Mouse (Mus musculus) left cerebral cortex, postnatal 4 days (tissue): Measurements from ENCODE around the gene Capn11. TPM values are rescaled to one million over a fixed set of nuclear protein-coding genes. Genes with fewer than 3 reads are reported as not detected.

Experiments used
- DNase-seq: peaks from one replicate; pipeline ENCODE4 v3.0.0-alpha.2; 2022
- intact Hi-C: fragments of 180-260 bp; cut with DNase I; formaldehyde crosslinking; loops from one replicate; pipeline ENCODE4 v1.15.1; 2025
- total RNA-seq, 2 experiments: library from RNA; stranded (reverse); gene quantifications; 2 replicates each; pipeline ENCODE4 v1.2.3; 2021

Gene Capn11
- total RNA-seq, 2 experiments from 2014 or later: 0.14 to 3.6 TPM

DNA sequence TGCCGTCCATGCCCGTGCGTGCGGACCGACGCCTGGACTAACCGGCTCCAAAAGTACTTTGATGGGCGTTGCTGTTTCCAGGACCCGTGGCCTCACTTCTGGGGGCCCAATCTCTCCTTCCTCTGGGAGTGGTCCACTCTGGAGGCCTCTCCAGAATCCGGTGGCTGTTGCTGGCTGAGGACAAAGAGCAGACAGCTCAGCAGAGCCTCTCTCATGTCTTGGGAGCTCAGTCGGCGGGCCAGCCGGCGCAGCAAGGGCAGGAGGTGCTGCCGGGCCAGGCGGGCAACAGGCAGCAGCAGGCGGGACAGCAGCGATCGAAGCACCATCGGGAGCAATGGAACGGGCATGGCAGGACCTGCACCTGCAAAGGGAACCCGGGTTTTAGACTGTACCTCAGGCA is 57.8 kb downstream of the Capn11 start:
- DNase-seq: no peak
- intact Hi-C loops: no loop called here

DNA sequence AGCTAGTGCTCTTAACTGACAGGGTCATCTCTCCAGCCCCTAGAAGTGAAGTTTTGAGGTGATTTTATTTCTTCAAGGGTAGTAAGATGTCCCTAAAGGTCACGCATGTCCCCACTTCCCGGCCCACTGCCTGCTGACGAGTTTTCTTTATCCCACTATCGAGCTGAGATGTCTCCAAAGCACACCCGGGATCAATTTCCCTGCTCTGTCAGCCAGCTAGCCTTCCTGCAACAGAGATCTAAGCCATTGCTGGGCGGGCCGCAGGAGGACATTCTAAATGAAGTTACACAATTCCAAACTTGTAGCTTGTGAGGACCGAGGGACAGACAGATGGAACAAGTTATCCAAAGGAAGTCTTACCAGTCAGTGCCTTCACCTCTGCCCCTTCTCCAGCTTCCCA is 58.9 kb downstream of the Capn11 start:
- intact Hi-C loops: no loop called here

DNA sequence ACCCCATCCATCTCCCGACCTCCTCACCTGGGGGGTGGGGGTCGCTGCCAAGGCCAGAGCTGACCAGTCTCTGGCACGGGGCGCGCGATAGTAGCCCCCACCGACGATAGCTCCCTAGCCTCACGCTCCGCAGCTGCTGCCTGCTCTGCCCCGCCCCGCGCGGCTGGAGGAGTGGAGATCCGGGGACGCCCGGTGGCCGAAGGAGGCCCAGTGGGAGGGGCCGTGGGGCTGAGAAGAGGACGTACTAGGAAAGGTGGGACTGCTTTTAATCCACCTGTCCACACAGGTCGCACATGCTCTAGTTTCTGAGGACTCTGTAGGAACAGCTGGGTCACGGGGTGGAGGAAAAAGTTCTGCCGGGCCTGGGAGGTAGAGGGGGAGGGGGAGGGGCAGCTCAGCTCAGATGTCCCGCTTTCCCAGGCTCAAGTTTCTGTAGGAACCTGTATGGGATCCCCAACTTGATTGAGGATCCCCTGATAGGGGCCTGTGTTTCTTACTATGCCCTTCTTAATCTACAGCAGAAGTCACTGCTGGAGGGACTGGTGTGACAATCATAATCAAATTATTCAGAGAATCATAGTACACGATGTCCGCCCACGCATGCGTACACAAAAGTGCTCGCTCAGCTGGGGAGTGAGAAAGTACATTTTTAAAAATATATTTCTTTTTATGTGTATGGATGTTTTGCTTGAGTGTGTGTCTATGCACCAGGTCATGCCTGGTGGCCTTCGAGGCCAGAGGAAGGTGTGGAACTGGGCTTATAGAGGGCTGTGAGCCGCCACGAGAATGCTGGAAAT is 59.5 kb downstream of the Capn11 start, which contains the start of gene Slc29a1:
Slc29a1 (minus strand) TSS at position 161 of the 797 bp plus-strand sequence.
- DNase-seq: peak; percentile 77
- intact Hi-C loops: no loop called here

More for the DNA sequence above, 58.9 kb downstream of the Capn11 start:
- no peak for DNase-seq

DNA sequence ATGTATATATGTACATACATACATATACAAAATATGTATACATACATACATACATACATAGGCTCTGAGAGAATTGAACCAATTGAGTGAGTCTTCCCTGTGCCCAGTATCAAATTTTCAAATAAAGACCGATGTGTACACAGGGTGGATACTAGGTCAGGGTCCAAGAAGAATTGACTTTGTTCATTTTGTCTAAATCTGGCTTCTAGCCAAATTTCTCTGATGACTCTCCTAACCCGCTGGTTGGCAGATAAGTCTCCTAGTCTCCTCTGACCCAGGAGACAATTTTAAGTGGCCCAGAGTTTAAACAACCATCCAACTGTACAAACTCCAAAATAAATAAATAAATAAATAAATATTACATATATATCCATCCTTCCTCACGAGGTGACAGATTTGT is 60.2 kb downstream of the Capn11 start:
- intact Hi-C loops: no loop called here
- DNase-seq: no peak

DNA sequence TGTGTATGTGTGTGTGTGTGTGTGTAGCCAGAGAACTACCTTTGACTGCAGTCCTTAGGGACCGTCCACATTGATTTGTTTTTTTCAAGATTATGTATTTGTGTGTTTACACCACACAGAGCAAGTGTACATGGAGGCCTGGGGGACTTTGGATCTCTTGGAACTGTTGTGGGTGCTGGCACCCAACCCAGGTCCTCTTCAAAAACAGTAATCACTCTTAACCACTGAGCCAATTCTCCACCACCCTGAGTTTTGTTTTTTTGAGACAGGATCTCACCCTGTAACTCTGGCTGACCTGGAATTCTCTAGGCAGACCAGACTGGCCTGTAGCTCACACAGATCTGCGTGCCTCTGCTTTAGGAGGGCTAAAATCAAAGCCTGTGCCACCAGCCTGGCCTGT is 60.7 kb downstream of the Capn11 start:
- intact Hi-C loops: no loop called here
- no peak for DNase-seq

DNA sequence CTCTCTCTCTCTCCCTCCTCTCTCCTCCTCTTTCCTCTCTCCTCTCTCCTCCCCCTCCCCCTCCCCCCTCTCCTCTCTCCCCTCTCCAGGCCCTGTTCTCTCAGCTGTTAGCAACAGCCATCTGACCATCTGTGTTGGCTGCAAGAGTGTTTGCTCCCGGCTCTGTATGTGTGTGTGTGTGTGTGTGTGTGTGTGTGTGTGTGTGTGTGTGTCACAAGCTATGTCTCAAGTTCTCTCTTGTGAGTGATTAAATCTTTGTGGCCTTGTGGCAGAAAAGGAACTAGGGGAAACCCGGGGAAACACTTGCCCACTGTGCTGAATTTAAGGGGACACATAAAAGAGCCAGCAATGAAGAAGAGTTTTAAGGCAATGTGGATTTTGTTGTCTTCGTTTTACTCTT is 61.3 kb downstream of the Capn11 start:
- intact Hi-C loops: no loop called here

DNA sequence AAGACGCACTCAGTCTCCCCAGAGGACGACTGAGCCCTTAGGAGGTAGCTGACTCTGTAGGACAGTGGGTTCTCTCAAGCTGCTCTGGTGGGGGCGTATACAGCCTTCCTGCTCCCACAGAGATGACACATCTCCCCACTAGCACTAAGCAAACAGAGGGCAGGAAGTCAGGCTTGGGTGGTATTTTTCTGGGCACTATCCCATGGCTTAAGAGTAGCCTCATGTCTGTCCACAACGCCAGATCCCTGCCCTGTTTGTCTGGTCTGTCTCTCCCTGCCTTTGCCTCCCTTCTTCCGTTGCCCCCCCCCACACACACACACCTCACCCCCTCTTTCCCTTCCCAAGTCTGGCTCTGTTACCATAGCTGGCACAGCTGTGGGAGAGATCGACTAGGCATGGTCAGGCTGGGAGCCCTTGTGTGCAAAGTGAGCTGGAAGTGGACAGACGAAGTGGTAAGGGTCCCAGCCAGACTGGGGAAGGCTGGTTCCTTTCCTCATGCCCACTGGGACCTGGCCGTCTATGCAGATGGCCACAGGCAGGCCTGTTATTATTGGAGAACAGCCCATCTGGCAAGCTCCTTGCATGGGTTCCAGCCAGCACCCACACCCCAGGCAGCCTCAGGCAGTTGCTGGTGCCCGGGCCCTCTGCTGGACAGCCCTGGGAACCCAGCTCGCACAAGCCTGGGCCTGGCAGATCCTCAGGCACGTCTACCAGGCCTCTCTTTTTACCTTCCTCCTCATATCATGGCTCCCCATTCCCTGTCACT is 62.3 kb downstream of the Capn11 start:
- intact Hi-C loops: no loop called here
- DNase-seq: peak; percentile 91

More for the DNA sequence above, 61.3 kb downstream of the Capn11 start:
- peak; percentile 75 for DNase-seq

DNA sequence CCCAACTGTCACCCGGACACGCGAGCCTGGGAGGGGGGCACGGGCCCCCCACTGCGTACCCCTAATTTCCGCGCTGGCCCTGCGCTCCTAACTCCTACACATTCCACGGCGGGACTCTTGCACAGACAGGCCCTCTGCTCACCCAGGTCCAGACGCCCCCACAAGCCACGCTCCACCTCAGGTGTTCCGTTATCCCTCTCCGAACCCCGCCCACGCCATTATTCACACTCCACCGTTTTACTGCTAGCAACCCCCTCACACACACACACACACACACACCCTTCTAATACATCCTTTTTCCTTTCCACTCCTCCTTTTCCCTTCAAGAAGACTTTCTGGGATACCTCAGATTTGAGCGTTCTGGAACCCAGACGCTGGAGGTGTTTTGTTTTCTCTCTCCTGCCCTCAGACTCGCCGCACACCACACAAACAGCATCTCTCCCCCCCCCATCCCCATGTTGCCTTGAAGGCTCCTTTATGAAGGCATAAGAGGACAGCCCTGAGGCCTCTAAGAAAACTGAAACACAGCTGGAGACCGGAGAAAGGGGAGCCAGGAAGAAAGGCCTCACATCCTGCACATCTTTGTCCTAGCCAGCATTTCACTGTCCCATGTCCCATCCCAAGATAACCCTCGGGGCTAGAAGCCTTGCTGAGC is 63.3 kb downstream of the Capn11 start:
- intact Hi-C loops: no loop called here
- DNase-seq: no peak

DNA sequence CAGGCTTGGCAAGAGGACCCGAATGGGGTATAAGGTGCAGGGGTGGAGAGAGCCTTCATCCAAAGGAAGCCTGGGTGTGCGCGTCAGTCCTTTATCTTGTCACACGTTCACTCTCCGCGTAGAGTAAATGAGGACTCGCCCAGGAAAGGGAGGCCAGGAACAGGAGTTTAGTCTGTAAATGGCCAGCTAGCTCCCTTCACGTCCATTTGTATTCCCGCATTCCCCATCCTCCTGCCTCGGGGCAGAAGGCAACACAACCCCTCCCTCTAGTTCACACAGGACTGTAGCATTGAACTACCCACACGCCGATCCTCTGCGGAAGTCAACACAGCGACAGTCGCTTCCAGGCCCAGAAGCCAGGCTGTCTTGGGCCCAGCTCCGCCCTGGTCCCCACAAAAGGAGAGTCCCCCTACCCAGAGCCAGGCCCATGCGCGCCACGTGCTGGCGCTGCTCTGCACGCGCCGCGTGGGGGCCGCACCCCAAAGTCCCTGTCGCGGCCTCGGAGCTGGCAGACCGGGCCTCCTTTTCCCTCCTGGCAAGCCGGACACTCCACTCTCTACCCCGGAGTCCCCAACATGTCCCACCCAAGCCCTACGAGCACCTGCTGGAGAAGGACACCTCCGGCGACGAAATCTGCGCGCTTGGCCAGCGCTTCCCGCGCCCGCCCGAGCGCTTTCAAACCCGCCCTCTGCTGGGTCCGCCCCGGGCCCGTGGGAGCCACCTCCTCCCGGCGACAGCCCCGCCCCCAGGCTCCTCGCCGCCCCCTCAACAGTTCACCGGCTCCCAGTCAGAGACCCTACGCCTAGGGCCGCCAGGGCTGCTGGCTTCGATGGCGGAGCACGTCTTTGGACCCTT is 64.0 kb downstream of the Capn11 start:
- peak; percentile 91 for DNase-seq

DNA sequence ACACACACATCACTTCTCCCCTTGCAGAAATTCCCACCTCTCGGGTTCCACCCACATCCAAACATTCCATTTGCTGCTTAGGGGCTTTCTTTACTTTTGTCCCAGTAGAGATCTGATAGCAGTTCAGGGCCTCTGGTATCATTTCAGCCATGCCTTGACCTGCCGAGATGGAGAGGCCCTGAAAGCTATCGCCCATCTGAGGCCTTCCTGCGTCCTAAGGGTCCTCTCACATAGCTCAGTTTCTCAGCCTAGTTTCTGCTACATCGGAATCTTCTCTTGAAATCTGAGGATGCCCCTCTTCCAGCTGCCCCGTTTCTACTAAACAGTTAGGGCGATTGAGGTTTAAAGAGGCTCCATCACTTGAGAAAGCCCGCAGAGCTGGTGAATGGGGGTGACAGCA is 64.9 kb downstream of the Capn11 start:
- intact Hi-C loops: no loop called here

More for the DNA sequence above, 64.0 kb downstream of the Capn11 start:
- intact Hi-C loops: no loop called here

DNA sequence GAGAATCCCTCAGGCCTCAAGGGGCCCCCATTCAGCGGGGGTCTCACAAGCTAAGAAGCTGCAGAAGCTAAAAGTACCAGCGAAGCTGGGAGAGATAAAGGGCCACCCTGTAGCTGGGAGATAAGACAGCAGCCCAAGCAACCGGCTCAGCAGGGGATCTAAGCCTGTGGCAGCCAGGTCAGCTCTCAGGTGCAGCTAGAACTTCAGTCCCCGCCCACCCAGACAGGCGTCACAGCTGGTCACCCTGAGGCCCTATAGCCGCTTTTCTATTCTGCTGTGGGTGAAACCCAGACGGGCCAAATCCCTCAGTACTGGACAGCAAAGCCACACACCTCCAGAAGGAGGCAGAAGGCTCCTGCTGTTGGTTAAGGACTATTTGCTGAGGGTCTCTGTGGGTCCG is 65.6 kb downstream of the Capn11 start:
- intact Hi-C loops: no loop called here
- DNase-seq: no peak

More for the DNA sequence above, 64.9 kb downstream of the Capn11 start:
- DNase-seq: no peak

DNA sequence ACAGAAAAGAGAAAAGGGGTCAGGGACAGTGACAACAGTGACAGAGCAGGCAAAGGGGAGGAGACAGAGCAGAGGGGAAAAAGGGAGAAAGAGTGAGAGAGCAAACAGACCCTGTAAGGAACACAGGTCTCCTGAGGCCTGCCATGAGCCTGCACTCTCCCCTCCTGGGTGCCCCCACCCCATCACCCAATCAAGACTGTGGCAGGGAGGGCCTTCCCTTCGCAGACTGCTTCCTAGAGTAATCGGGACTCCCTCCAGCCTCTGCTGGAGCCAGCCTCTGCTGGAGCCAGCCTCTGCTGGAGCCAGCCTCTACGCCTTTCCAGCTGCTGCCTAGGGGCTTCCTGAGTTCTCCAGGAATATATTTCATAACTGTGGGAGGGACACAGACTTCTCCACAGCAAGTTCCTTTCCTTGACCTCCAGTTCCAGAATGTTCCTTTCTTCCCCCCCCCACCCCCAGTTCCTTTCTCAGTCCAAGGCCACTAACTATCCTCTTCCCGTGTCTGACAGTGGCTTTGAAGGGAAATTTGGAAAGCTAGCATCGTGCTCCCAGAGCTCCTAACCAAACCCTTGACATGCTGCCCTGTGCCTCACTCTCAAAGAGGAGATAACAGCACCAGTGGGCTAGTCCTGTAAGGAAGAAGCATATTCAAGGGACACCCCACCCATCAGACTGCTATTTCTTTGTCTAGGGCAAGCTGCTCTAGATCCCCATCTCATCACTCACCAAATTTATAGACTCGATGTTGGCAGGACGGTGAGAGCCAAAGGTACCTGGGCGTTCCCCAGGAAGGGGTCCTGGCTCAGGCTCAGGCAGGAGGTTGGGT is 66.3 kb downstream of the Capn11 start:
- intact Hi-C loops: no loop called here
- DNase-seq: no peak

DNA sequence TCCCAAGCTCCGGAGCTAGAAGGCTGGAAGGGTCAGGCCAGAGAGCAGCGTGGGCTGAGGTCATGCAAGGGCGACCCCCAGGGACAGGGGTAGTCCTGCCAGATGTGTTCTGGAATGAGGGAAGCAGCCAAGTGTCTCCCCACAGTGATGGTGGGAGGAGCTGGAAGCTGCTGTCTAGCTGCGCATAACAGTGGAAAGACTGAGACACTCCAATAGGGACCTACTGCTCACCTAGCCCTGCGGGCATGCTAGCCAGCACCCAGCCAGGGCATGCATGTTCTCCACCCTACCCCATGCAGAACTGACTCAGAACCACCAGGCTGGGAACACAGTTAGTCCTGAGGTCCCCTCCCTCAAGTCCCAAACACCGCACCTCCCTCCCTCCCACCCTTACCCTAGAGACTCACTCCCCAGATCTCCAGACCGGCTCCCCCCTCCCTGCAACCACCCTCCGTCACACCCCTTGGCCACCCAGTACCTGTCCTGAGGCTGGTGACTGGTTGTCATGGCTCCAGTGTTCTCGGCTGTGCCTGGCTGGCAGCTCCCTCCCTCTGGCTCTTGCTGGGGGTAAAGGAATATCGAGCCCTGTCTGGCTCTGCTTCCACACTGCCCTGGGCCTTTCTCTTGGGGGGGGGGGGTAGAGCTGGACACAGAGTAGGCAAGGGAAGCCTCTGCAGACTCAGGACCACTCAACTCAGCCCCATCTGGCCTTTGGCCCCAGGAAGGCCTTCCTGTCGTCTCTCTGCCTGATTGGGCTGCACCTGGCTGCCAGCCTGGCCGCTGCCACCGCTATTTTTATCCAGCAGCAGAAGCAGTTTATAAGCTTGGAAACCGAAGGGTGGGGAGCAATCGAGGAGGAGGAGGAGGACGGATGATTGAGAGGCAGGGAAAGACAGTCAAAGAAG is 67.2 kb downstream of the Capn11 start:
- DNase-seq: no peak
- intact Hi-C loops: no loop called here

DNA sequence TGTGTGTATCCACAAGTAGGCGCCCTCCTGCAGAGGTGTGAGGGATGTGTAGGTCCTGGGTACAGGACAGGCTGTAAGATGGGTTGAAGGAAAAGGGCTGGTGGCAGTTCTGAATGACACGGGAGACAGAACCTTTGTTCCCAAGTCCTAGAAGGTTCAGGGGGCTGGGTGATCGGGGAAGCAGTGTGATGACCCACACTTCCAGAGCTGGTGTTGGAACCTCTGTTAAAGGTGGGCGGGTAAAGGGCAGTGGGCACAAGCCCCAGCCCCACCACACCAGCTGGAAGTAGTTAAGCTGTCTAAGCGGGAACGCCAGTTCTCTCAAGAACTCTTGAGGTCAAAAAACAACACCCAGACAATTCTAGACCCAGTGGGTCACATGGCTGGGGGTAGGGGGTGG is 68.7 kb downstream of the Capn11 start:
- intact Hi-C loops: no loop called here
- no peak for DNase-seq

DNA sequence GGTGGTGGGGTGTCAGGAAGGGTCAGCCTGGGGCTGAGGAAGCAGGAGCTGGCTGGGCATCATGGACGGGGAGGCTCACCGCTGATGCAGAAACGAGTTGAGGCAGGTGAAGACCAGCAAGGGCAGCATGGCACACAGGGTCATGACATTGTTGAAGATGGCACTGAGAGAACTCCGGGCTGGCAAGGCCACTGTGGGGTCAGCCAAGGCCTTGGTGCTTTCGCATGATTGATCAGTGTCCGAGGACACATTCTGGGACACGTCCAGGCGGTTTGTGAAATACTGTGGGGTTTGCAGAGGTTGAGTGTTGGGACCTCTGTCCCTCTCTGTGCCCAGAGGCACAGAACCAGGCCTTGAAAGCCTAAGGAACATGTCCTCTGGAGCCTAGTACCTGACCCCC is 69.3 kb downstream of the Capn11 start:
- no peak for DNase-seq
- intact Hi-C loops: no loop called here

DNA sequence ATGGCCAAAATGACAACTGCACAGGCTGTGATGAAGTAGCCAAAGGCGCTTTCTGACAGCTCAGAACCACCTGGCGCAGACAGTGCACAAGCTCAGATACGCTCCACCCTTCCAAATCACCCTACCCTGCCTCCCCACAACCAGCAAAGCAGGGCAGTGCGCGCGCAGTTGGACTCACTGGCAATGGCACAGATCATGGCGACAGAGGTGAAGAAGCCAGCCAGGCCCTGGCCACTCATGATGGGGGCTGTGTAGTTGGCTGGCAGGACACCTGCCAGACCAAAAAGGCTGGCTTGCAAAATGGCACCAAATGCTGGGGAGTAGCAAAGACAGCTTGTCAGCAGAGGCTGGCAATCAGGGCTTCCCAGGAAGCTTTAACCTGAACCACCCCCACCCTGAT is 69.9 kb downstream of the Capn11 start:
- intact Hi-C loops: no loop called here
- no peak for DNase-seq

DNA sequence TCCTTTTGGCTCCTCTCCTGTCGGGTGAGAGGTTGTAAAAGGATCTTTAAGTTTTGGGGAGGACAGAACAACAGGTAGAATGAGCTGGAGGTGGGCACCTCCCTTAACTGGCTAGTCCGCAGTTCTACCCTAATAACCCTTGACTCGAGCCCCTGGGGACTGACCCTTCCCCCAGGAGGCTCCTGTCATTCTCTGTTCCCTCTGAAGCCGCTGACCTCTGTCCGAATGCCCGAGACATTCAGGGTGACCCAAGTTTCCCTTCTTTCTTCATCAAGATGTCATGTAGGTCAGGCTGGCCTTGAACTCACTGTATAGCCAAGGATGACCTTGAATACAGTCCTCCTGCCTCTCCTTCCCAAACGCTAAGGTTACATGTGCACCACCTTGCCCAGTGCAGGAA is 70.8 kb downstream of the Capn11 start:
- intact Hi-C loops: no loop called here
- no peak for DNase-seq

DNA sequence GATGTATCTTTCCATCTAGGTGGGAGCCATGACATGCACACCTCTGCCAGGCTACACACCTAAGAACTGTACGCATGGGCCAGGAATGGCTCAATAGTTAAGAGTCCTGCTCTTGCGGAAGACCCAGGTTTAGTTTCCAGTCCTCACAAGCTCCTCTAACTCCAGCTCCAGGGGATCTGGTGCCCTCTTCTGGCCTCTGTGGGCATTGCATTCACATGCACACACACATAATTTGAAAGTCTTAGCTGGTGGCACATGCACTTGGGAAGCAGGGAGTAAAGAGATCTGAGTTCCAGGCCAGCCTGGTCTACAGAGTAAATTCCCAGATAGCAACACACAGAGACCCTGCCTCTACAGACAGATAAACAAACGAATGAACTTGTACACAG is 72.7 kb downstream of the Capn11 start:
- intact Hi-C loops: no loop called here

More for the DNA sequence above, 72.7 kb downstream of the Capn11 start:
- no peak for DNase-seq
